Mouse (Mus musculus): ENCODE measurements at regions not wholly inside any gene's neighbourhood (a gene's known extent, or its start where the extent isn't known, plus 50 kb on each side); places are given as distances from the start of the nearest gene placed in this dataset.

- DNase-seq (ENCODE audit: extremely low spot score in 1 of 2, low spot score in 1 of 2), result no peak
Measured at GRCm38 (mm10) chr14:33841821-33842220, 81.6 kb upstream of the Gdf10 start.

DNA sequence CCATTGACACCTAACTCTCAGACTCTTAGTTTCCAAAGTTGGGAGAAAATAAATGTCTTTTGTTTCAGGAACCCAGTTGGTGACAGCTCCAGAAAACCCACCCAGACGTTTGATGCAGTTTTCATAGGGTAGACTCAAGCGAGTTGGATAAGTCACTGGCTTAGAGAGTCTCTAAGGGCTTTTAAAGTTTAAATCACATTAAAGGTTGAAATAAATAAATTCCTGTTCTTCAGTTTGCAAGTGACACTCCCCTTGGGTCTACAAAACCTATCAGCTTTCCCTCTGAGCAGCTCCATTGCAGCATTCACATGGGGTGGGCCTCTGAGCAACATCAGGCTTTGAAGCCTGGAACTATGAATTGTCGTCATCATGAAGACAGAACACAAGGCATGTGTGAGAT, 69.9 kb upstream of the Gdf10 start:
- no peak for DNase-seq (ENCODE audit: extremely low spot score in 1 of 2, low spot score in 1 of 2)

DNA sequence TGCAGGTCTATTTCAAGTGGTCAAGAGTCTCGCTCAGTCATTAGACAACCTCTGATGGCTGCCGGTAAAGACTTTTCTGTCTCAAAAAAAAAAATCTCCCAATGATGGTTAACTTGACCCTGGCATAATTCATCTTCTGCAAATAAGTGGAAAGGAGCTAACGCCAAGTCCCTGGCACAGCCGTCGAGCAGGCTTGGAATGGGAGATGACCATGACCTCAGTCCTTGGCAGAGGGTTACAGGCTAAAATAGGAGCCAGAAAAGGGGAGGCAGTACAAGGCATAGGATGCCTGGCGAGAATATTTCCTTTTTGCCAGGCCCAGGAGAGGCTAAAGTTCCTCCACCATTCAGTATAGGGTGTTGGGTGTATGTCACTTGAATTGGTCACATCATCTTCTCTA, 69.2 kb upstream of the Gdf10 start:
- DNase-seq (ENCODE audit: extremely low spot score in 1 of 2, low spot score in 1 of 2), result no peak

GRCm38 (mm10) chr14:33856992-33857391, 66.4 kb upstream of the Gdf10 start:
- DNase-seq (ENCODE audit: extremely low spot score in 1 of 2, low spot score in 1 of 2), result no peak

GRCm38 (mm10) chr14:33864796-33865195, 58.6 kb upstream of the Gdf10 start:
- no peak for DNase-seq (ENCODE audit: extremely low spot score in 1 of 2, low spot score in 1 of 2)

DNA sequence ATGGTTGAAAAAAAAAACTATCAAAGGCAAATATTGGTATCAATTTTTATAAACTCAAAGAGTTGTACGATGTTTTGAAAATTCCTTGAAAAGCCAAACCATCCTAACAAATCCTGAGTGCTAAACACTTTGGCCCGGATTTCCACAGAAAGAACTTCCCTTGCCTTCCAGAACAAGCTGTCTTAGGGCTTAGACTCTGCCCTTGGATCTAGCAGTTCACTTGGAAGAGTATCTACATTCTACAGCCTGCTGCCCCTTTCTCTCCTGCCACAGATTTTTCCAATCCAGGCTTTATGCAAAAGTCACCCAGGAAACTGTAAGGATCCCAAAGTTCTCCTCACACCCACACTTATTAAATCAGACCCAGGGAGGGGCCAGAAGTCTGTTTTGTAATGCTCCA, 57.6 kb upstream of the Gdf10 start:
- no peak for DNase-seq (ENCODE audit: extremely low spot score in 1 of 2, low spot score in 1 of 2)

DNA sequence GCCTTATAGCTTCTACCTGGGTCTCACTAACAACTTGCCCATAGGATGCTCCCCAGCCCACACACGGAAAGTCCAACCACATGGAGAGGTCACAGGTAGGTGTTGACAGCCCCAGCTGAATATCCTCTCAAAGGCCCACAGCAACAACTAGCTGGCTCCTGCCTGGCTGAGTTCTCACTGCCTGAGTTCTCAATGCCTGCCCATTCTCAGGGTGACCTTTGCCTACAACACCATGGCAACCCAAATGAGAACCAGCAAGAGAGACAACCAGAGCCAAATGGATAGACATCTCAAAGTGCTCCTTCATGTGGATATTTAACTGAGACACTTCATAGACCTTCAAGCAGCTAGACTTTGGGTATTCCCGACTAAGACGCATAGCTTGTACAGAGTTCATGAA, 55.7 kb upstream of the Gdf10 start:
- DNase-seq (ENCODE audit: extremely low spot score in 1 of 2, low spot score in 1 of 2), result no peak

Measured in layer of hippocampus, postnatal 25 days (tissue).